Mouse (Mus musculus) testis, adult 2 months (tissue): ENCODE measurements around the gene Aldh3b2.

Experiments
- CTCF ChIP-seq: fragments of 200-500 bp; IDR thresholded peaks from 2 replicates; pipeline ENCODE4 v1.5.1; 2012; ENCODE audit warnings: low read depth, mild to moderate bottlenecking, inconsistent platforms, low read length, moderate library complexity; ENCODE audit not compliant: control insufficient read depth, insufficient read depth, insufficient replicate concordance
- POLR2A ChIP-seq: fragments of 200-500 bp; IDR thresholded peaks from 2 replicates; pipeline ENCODE4 v1.6.1; 2012; ENCODE audit warnings: low read depth, mild to moderate bottlenecking, inconsistent platforms, low read length, moderate library complexity; ENCODE audit not compliant: control insufficient read depth

GRCm38 (mm10) chr19:4000949-4001525 is 28.9 kb downstream of the Aldh3b2 start:
- TF ChIP-seq CTCF (no peak), POLR2A (no peak)
